Mouse (Mus musculus) heart, postnatal 0 days (tissue): ENCODE data around the gene Gfral.

Experiments
- CTCF ChIP-seq: IDR thresholded peaks from 2 replicates; pipeline ENCODE4 v1.5.1; 2016; ENCODE audit warnings: antibody characterized with exemption, control low read depth, low read depth
- EP300 ChIP-seq: IDR thresholded peaks from 2 replicates; pipeline ENCODE4 v1.6.1; 2016; ENCODE audit warnings: antibody characterized with exemption, low read depth

GRCm38 (mm10) chr9:76138378-76139109 lies 74.9 kb downstream of the Gfral start:
- TF ChIP-seq CTCF = no peak
- TF ChIP-seq EP300 = no peak
